Mouse (Mus musculus) cerebellum, adult 2 months (tissue): ENCODE results near the gene Lactb. TPM values are rescaled to one million over a fixed set of nuclear protein-coding genes. Genes with fewer than 3 reads are reported as not detected.

ENCODE experiments used
- DNase-seq, 2 experiments: peaks; one replicate each; pipeline ENCODE4 v3.0.0; 2021
- H3K27ac ChIP-seq: fragments of 200-500 bp; 2 replicates; pipeline ENCODE4 v1.5.1; 2012; ENCODE audit warnings: low read length, control low read depth, inconsistent platforms; ENCODE audit not compliant: insufficient read depth
- H3K27me3 ChIP-seq: fragments of 200-500 bp; 2 replicates; pipeline ENCODE4 v1.6.1; 2012; ENCODE audit warnings: inconsistent platforms, mild to moderate bottlenecking, low read length, moderate library complexity; ENCODE audit not compliant: control insufficient read depth, insufficient read depth
- H3K4me1 ChIP-seq: fragments of 200-500 bp; 2 replicates; pipeline ENCODE4 v1.6.1; 2011; ENCODE audit warnings: low read length; ENCODE audit not compliant: control insufficient read depth, insufficient read depth
- H3K4me3 ChIP-seq: fragments of 200-500 bp; replicated peaks from 2 replicates; pipeline ENCODE3; 2011; ENCODE audit warnings: mild to moderate bottlenecking, low read depth, low read length, control low read depth; ENCODE audit not compliant: insufficient read depth
- CTCF ChIP-seq: fragments of 200-500 bp; IDR thresholded peaks from 2 replicates; pipeline ENCODE4 v1.5.1; 2011; ENCODE audit warnings: low read depth, mild to moderate bottlenecking, control low read depth, low read length, moderate library complexity, borderline replicate concordance; ENCODE audit not compliant: insufficient read depth
- POLR2A ChIP-seq: fragments of 200-500 bp; IDR thresholded peaks from 2 replicates; pipeline ENCODE4 v1.6.1; 2011; ENCODE audit warnings: low read length, control low read depth, borderline replicate concordance; ENCODE audit not compliant: insufficient read depth
- WGBS: fragments of 180-500 bp; shearing (Covaris S2); methylation state at CpG from one replicate; pipeline ENCODE4 v1.1.7; 2018; 5-methylcytosine and 5-hydroxymethylcytosine counted together
- polyA plus RNA-seq: library from polyadenylated mRNA; depleted of rRNA; stranded (reverse); fragments of >200 nt; gene quantifications from 2 replicates; pipeline ENCODE4 v1.2.3, GENCODE M21; 2012; rRNA removed

Lactb gene
- polyA plus RNA-seq, result 13.2 and 13.6 TPM in 2 replicates

DNA sequence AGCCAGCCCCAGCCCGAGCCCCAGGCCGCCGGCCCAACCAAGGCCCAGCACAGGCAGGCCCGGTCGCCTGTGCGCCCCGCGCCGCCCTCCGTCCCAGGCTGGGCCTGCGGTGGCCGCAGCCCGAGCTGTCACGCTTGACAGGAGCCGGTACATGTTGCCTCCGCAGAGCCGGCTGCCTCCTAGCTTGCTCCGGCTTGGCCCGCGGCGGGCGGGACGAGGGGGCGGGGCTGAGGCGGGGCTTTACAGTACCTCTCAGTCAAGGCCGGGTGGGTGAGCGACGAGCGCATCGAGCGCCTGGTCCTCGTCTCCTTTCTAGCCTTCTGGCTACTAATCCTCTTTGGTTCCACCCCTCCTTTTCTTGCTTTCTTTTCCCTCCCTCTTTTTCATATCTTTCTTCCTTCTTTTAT is at the start of gene Lactb:
TSS of gene Lactb (minus strand) at position 246 of the 407 bp plus-strand sequence.
- TF ChIP-seq CTCF, result no peak
- TF ChIP-seq POLR2A, result peak; percentile 71
- under 1% methylated on average over 32 of the region's 32 CpGs for WGBS
- Histone ChIP-seq H3K4me3 (peak within 1 kb of the TSS; percentile 66), H3K27me3 (no peaks in the 10 kb centered on the region), H3K27ac (peak within 1 kb of the TSS; percentile 59; the same call in 1 of the 2 replicates), H3K4me1 (no peaks in the 10 kb centered on the region)
- peak; percentile 95 to 96 for DNase-seq

DNA sequence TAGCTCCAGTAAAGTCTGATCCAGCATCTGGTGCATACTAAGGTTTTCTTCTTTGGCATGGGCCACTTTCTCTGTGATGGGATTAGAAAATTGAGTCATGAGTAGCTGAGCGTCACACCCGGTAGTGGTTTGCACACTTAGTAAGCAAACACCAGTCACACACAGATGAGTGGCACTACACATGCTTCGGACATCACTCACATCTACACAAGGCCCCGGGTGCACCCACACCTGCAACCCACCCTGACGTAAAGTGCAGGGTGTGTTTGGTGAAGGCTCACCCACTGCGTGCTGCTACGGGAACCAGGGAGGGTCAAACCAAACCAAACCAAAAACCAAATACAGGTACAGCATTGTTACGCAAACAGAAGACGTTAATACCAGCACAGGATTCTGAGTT is 48.1 kb upstream of the Lactb start:
- no peak for DNase-seq
- H3K4me1 ChIP-seq, result peaks cover 5% of the 10 kb centered on the region; the same call in 1 of the 2 replicates
- no peak overlapping the region for H3K27ac ChIP-seq
- no peak overlapping the region for H3K4me3 ChIP-seq
- TF ChIP-seq POLR2A (no peak), CTCF (no peak)
- WGBS, result 95% methylated on average over 9 of the region's 9 CpGs
- H3K27me3 ChIP-seq, result no peaks in the 10 kb centered on the region

DNA sequence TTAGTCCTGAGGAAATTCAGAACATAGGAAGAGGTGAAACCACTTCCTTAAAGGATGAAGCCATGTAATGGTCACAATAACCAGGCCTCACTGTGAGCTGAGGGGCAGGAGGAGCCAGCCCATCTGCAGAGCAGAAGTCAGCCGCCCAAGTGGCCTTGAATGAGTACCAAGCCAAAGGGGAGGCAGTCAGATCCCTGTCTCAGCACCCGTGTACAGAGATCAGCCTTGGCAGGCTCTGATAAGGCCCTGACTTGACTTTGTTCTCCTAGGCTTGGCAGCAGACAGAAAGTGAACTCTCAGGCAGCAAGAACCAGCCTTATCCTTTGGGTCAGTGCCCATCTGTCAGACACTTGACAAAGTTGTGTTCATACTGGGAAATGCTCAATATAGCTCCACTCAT is 44.8 kb upstream of the Lactb start:
- DNase-seq, result no peak
- WGBS, result 21% methylated on average over 2 of the region's 2 CpGs
- Histone ChIP-seq H3K27ac (no peak overlapping the region), H3K27me3 (no peaks in the 10 kb centered on the region), H3K4me1 (no peaks in the 10 kb centered on the region), H3K4me3 (no peak overlapping the region)
- no peak for TF ChIP-seq CTCF
- TF ChIP-seq POLR2A, result no peak

DNA sequence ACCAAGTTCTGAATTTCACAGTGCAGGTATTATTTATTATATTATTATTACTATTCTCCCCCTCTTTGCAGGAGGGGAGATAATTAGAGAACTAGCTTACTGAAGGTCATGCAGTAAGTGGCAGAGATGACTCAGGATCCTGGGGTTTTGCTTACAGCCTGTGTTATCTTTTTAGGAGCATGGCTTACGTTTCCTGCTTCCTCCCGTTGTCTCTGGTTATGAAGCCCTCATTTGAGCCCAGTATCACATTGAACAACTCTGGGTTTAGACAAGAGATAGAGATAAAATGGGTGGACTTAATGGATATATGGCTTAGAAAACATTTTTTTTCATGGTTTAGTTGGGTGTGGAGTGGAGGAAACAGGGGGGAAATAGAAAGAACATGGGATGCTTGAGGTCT is 38.2 kb upstream of the Lactb start:
- Histone ChIP-seq H3K4me1 (no peaks in the 10 kb centered on the region), H3K27me3 (no peaks in the 10 kb centered on the region), H3K4me3 (no peak overlapping the region), H3K27ac (no peak overlapping the region)
- TF ChIP-seq POLR2A, result no peak
- no peak for TF ChIP-seq CTCF
- 94% methylated on average over 2 of the region's 2 CpGs for WGBS
- DNase-seq, result no peak

DNA sequence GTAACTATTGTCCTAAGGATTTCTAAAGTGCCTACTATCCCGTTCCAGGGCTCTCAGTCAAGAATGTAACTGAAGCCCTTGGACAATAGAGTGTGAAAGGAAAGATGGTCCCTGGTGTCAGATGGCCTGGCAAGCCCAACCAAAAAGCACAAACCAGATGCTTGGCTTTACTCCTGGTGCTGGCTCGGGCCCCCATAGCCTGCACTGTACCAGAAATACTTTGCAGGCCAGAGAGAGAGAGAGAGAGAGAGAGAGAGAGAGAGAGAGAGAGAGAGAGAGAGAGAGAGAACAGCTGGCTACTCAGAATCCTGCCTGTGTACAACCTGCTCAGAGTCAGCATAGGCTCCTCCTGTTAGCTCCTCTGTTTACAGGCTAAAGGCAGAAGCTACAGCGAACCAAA is 37.2 kb upstream of the Lactb start:
- 28% methylated on average over 3 of the region's 3 CpGs for WGBS
- no peaks in the 10 kb centered on the region for H3K27me3 ChIP-seq

DNA sequence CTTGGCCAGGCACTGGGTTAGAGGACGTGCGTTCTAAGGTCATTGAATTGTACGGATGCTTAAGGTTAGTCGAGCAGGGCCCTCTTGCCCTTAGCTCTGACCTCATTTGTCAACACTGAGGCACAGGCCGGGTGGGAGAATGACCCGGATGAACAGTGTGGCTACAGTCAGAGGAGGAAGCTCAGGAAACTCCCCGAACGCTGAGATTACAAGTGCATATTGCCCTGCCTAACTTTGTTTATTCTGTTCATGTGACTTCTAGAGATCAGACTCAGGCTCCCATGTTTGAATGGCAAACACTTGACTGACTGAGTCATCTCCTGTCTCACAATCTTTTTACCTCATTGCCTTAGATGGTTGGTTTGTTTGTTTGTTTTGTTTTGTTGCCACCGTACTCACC is 36.2 kb upstream of the Lactb start:
- no peak for DNase-seq
- H3K4me3 ChIP-seq, result no peak overlapping the region
- WGBS, result 89% methylated on average over 9 of the region's 9 CpGs
- H3K27me3 ChIP-seq, result no peaks in the 10 kb centered on the region
- H3K27ac ChIP-seq, result no peak overlapping the region
- H3K4me1 ChIP-seq, result peaks cover 2% of the 10 kb centered on the region
- TF ChIP-seq CTCF (no peak), POLR2A (no peak)

More for the DNA sequence above, 37.2 kb upstream of the Lactb start:
- Histone ChIP-seq H3K4me3 (no peak overlapping the region), H3K27ac (no peak overlapping the region), H3K4me1 (no peaks in the 10 kb centered on the region)
- DNase-seq, result no peak
- TF ChIP-seq POLR2A (no peak), CTCF (no peak)

DNA sequence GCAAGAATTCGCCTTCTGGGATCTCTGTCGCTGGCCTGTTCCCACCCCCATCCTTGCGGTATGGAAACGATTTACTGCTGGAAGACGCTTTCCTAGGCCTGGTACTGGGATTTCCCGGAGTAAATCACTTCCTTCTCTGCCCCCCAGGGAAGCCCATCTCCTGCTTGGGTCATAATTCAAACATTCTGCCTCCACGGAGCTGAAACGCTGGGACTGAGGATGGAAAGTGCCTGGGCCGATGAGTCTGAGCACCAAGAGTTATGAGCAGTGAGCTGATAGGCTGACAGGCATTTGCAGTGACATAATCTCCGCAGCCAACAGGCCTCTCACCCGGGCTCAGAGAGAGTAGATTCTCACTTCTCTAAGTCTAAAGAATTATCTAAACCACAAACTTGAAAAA is 33.5 kb upstream of the Lactb start:
- no peak for DNase-seq
- TF ChIP-seq CTCF, result no peak
- no peak for TF ChIP-seq POLR2A
- no peaks in the 10 kb centered on the region for H3K27me3 ChIP-seq

DNA sequence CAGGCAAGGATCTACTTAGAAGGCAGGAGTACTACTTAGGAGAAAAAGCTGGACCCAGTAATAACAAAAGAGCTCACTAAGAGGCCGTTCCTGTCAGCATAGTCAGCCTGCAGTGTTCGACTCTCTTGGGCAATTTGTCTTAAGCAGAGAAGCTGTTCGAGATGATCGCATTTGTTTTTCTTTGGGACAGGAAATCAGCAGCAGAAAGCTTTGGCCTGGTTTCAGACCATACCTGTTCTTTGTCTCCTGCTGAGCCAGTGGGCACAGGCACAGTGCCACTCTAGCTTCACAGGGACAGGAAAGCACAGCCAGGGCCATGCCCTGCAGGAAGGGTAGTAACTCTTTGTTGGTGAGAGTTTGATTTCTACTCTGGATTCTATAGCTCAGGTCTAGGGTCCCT is 31.1 kb upstream of the Lactb start:
- DNase-seq, result peak in 1 of 2 experiments; percentile 24
- Histone ChIP-seq H3K27me3 (no peaks in the 10 kb centered on the region), H3K27ac (no peak overlapping the region), H3K4me1 (peaks cover 17% of the 10 kb centered on the region), H3K4me3 (no peak overlapping the region)
- TF ChIP-seq CTCF, result no peak
- no peak for TF ChIP-seq POLR2A
- 53% methylated on average over 4 of the region's 4 CpGs for WGBS

More for the DNA sequence above, 33.5 kb upstream of the Lactb start:
- Histone ChIP-seq H3K27ac (no peak overlapping the region), H3K4me1 (peaks cover 17% of the 10 kb centered on the region), H3K4me3 (no peak overlapping the region)
- 78% methylated on average over 11 of the region's 11 CpGs for WGBS
